Mouse (Mus musculus) skeletal muscle tissue, adult 2 months (tissue): Measurements from ENCODE around the gene Vopp1.

Experiments used
- DNase-seq: peaks from one replicate; pipeline ENCODE4 v3.0.0-alpha.2; 2012; ENCODE audit warnings: low read depth, low spot score

Vopp1 gene

DNA sequence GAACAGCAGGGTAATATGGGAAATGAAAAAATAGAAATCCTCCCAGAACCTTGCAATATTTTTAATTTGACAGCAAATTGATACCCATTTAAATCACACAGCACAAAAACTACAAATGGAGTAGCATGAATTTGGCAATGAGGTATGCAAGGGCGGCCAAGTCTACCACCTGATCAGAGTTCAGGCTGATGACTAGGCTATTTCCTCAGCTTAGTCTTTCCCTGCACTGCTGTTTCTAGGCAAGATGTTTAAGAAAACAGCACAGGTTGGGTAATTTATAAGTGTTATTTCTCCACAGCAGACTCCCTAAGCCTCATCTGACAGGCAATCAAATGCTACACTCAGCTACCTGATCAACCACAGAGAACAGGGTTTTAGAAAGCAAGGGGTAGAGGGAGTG lies 40.7 kb downstream of the Vopp1 start:
- no peak for DNase-seq

DNA sequence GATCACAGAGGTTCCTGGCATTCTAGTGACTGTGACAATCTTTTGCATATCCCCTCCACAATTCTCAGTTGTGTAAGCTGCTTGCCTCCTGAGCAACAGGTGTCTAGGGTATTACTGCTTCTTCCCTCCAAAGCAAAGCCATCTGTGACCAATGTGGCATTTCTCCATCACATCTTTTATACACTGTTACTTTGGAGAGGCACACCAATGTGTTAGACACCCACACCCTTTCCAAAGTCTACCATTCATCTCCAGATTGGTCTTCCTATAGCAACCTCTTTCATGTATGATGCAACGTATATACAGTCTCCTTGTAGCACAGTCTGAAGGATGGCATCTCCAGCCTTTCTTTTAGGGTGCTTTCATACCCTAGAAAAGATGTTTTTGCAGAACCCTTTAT lies 42.3 kb downstream of the Vopp1 start:
- DNase-seq = no peak

DNA sequence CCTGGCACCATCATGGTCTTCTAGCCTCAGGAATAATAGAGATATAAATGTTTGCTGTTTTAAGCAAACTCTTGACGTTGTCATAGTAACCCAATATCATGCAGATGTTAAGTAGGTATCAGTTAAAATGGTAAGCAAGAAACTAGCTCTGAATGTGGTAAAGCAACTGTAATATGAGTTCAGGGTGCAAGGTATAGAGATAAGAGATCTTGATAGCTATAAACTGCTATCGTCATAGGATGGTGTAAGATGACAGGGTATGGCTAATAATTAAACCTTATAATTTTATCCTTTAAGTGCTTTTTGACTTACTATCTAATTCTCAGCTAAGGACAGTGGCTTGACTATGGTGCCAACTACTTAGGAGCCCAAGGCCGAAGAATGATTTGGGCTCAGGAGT lies 44.6 kb downstream of the Vopp1 start:
- DNase-seq = no peak

DNA sequence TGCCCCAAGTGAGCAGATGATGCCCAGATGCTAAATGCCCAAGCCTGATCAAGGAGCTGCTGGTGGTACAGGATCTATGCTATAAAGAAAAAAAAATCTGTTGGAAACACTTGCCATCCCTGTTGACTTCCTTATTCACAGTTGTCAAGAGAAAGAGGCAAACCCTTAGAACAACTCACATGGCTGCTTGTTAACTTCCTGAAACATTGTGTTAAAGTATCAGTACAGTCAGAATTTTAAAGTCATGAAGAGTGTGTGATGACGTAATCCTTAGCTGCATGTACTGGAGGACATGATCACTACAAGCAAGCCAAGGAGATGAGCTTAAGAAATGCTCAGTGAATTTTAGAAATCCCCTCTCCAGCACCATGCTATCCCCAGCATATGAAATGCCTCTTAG lies 51.2 kb downstream of the Vopp1 start:
- no peak for DNase-seq

DNA sequence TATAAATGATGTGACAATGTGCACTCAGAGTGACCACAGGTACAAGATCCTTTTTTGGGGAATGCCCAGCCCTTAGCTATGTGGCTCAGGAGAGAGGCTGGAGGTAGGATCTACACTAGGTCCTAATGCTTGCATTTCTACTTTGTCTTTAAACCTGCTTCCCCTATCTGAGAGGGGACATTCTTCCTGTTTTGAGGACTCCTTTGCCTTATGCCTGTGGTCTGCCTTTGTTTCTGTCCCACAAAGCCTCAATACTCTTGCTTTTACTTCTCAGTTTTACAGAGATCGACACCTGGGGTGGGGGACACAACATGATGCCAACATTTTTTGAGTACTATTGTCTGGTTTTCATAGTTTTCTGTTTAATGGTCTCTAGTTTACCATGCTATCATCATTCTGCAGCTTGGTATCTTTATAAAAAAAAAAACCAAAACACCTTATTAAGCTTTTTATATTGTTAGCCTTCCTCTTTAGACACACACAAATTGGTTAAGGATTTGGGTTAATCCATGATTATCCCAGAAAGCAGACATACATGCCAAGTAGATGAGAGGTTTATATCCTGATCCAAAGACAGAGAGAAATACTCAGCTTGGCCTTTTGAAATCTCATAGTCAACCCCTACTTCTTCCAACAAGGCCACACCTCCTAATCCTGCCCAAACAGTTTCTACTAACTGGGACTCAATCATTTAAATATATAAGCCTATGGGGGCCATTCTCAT lies 54.3 kb downstream of the Vopp1 start:
- no peak for DNase-seq

DNA sequence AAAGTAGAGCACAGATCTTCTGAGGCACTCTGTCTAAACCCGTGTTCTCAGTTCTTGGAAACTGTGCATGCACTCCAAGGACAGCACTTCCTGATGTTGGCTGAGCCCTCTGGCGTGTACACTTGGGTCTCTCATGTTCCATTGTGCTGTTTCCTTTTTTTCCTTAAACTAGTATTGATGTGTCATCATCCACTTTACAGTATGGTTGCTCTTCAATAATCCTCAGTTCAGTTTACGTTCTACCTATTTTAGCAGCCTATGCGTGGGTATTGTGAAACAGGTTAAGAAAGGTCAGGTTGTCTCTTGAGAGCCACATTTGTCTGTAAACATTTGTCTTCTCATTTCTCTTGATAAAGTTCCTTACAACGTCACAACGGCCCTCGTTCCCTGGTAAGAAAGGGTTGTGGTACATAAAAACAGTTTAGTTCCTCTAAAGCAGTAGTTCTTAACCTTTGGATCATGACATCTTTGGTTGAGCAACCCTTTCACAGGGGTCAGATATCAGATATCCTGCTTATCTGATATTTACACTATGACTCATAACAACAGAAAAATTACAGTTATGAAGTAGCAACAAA lies 55.9 kb downstream of the Vopp1 start:
- no peak for DNase-seq

DNA sequence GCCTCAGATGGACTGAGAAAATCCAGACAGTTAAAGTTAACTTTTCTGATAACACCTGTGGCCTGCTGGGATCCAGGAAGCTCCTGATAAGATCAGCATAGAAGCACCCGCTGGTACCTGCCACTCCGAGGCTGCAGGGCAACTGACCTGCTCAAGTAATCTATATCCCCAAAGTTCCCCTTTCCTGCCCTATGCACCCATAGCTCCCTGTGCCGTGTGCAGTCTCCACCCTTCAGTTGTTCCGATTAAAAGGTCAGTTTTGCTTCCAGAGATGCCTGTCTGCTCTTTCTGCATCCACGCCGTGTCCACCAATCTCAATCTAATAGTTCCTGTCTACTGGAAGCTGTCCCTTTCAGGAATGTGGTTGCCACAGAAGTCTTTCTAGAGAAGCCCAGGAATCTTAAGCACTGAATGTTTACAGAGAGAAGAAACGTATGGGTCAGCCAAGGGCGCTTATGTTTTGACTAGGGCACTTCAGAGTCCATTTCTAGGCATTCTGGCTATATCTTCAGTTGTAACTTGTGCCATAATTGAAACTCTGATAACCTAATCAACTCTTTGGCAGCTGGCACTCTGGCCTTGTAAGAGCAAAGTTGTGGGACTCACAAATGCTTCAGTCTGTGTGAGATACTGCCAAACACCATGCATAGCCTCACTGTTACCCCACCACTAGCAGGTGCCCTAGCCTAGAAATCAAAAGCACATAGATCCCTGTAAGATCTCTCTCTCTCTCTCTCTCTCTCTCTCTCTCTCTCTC lies 57.7 kb downstream of the Vopp1 start:
- no peak for DNase-seq

DNA sequence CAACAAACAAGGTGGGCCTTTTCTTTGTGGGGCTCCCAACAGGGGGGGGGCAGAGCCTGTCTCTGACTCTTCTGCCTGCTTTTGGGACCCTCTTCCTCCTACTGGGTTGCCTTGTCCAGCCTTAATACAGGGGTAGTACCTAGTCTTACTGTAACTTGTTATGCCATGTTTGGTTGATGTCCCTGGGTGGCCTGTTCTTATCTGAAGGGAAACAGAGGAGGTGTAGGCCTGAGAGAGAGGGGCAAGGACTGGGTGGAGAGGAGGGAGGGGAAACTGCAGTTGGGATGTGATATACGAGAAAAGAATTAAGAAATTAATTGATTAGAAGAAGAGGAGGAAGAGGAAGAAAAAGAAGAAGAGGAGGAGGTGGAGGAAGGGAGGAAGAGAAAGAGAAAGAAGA lies 58.7 kb downstream of the Vopp1 start:
- DNase-seq = no peak

DNA sequence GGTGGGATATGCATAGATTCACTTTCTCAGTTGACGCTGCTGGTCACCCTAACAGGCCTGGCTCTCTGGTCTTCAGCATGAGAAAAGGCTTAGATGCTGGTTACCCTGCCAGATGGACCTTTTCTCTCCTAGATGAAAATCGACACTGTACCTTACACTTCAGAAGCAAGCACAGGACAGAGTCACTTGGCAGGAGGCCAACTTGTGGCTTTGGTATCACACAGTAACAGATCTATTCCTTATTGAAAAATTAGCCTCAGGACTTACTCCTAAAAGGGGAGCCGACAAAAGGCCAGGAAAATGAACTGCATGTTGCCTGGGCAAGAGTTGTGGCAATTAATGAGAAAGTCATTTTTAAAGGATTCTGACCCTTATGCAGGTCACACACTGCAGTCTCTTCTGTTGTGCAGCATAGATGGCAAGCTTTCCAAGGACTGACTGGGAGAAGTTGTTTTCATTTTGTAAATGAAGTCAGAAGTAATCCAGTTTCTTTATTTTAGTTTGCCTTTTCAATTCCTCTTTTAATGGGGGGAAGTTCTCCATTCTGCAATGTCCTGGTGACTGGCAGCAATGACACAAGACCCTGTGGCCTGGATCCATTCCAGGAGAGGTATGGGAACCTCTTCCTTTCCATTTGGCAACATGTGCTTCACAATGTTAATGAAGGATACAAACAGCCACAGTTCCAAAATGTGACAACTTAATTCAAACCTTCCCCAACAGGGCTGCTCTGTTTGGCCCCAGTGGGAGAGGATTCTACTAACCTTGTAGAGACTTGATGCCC lies 59.7 kb downstream of the Vopp1 start:
- peak; percentile 22 for DNase-seq

DNA sequence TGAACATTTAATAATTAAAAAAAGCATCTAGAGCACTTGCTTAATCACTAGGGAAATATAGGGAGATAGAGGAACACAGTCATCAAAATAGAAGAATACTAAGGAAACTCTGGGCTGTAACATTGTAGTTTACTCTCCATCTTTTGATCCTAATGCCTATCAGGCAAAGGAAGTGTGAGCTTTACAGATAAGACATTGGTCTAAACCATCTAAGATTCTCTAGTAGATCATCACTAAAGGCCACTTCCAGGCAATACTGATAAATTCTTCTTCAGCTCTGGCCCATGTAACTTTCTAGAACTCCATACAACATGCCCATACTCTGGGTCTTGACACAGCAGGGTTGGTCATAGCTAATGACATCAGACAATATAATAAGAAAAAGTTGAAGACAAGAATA lies 61.9 kb downstream of the Vopp1 start:
- DNase-seq = no peak

DNA sequence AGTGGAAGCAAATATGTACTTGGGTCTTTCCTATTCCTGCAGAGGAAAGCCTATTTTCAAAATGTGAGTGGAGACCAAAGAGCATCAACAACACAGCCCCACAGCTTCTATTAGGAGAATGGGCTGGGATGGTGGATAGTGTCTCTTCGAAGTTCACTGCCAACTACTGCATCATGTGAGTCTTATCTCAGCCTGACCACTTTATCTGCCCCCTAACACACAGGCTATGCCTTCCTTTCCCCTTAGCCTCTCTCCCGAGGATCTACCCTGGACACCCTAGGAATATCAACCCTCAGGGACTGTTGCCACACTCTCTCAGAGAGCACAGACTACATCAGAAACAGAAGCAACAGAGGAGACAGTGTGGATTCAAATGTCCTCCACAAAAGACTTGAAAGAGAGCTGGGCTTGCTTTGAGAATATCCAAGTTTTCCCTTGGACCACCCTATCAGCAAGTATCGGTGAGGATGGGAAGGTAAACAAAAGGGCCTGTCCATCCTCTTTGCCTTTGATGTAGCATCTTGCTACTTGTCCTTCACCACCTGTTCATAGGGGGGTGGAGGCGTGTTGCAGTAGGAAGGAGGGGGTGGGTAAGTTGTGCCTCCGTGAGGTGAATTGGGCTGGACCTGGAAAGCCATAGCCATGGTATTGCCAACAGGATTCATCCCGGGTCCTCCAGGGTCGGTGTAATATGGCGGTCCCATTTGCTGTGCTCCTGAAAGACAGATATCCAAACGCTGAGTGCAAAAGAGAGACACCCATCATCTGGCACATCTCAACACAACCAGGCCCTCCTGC lies 70.8 kb downstream of the Vopp1 start:
- DNase-seq = no peak

DNA sequence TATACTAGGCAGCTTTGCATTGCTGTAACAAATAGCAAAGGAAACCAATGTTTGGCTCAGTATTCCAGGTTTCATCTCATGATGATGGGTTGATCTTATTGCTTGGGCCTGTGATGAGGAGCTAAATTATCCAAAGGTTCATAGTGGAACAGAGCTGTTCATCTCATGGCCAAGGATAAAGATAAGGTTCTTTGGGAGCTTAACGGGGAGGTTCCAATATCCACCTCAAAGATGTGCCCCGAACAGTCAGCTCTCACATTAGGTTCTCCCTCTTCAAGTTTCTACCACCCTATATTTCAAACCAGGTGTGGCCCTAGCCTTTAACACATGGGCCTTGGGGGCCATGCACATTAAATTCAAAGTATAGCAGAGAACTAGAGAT lies 79.2 kb downstream of the Vopp1 start:
- no peak for DNase-seq

DNA sequence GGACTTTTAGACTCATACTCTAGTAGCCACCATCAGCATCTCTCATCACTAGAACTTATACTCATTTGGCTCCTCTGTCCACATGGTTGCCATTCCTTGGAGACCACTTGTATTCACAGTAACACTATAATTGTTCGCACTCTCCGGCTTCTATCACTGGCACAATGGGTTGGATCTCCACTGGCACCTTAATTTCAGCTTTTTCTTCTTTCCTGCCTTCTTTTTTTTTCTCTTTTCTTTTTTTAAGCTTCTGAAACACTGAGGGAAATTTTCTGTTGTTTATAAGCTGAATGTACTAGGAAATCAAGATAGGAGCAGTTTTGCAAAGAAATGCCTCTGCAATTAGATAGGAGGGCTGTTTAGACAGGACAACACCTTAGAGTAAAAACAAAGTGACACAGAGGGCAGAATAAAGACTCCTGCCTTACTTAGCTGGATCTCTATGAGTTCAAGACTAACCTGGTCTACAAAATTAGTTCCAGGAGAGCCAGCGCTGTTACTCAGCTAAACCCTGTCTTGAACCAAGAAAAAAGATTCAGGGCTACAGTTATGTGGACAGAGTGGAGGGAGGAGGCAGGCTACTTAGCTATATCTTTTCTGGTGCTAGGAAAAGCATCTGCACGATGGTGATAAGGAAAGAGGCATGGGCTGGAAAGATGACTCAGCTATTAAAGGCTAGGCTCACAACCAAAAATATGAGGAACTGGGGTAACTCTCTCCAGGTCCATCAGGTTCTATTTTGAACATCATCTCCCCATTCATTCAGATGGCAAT lies 79.8 kb downstream of the Vopp1 start:
- DNase-seq = no peak

DNA sequence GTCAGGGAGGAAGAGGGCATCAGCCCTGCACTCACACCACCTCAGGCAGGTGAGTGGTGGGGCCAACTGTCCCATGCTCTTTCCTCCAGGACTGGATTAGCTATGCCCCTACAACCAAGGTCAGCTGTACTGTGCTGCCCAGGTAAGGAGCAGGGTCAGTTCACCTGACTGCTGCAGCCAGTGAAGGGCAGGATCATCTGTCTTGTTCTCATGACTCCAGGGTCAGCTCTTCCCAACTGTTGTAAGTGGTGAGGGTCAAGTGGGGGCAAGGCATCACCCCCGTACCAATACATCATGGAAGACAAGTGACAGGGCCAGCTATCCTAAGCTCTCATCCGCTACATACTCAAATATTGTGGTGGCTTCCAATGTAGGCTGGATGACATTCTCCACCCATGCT lies 80.8 kb downstream of the Vopp1 start:
- no peak for DNase-seq

DNA sequence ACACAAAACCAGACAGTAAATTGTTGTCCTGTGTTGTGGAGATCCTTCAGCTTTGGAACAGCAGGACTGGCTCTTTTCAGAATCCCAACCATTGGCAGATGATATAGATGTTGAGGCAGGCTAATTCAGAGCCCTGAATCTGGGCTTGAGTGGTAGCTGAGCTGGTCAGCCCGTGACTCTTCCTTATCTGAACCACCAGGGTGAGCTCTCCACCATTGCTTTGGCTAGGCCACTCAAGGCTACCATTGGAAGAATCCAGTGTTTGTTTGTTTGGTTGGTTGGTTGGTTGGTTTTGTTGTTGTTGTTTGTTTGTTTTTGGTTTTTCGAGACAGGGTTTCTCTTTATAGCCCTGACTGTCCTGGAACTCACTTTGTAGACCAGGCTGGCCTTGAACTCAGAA lies 81.6 kb downstream of the Vopp1 start:
- no peak for DNase-seq

DNA sequence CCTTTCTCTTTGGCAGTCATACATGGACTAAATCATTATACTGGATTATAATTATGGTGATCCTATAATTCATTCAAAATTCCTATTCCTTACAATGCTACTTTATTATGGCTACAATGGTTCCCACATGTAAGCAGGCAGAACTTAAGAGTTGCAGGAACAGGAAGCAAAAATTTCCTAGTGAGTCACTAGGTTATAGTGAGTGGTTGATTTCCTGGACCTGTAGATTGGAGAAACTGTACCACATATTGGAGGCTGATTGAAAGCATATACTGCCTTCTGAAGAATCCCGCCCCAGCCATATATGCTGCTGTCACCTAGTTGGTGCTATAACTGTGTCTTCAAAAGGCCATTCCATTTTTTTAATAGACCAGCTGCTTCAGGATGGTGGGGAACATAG lies 82.2 kb downstream of the Vopp1 start:
- DNase-seq = no peak

DNA sequence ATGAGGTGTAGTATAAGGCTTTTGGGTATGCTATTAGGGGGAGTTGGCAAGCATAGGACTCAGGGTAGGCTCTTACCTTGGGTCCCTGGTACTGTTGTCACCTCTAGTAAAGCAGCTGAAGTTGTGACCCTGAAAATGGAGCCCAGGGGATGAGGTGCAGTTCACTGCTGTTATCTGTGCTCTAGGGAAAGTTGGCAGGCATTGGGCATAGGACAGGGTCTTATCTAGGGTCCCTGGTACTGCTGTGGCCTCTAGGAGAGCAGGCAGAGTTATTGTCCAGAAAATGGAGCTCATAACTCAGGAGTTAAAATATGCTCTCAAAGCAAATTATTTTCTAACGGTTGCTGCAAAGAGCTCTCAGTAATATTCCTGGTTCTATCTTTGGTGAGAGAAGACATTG lies 103.6 kb downstream of the Vopp1 start:
- DNase-seq = no peak

DNA sequence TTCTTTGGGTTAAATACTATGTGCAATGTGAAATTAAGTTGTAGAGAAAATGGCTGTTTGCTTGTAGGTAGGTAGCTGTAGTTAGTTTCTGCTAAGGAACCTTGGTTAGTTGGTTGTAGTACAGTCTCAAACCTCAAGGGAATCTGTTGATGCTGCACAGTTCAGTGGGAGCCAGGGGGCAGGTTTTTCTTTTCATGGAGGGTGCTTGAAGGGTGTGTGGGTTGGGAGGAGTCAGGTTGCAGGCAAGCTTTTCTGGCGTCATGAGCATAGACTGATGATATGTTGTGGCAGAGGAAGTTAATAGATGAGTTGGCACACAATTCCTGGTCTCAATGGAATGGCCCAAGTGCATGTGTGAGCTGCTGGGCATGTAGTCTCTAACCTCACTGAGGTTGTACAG lies 113.2 kb downstream of the Vopp1 start:
- DNase-seq = no peak

DNA sequence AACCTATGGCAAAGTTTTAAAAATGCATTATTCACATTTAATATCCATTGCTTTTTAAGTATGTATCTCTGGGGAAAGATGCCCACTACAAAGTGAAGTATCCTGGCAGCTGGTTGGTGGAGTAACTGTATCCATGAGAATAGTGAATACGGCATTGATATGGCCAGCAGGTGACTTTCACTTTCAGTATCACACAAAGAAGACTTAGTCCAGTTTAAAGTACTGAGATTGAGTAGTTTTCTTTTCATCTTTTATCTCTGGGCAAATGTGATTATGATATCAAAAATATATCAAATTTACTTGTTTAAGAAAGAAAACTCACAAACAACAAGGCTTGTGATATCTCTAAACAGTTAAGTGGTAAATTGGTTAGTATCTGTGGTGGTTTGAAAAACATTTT lies 118.2 kb downstream of the Vopp1 start:
- DNase-seq = no peak

DNA sequence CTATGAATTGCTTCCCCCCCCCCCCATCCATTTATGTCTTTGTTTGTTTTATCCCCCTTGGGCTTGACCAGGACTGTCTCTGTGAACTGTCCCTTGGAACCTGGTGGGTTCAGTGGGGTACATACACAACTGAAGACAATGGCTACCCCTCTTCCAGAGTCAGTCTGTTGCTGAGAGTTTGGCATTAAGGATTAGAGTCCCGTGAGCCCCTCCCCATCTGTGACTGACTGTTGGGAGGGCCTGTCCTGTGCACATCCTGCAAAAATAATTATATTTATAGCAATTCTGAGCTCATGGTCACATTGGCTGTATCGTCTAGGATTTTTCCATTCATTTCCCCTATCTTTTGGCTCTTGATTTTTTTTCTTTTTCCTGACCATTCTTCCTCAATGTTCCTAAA lies 121.3 kb downstream of the Vopp1 start:
- DNase-seq = no peak
